Mouse (Mus musculus): Measurements from ENCODE around the gene Zbtb24.
A peak's percentile ranks its signal among the peaks of the same experiment; 100 is the strongest.

Gene Zbtb24

DNA sequence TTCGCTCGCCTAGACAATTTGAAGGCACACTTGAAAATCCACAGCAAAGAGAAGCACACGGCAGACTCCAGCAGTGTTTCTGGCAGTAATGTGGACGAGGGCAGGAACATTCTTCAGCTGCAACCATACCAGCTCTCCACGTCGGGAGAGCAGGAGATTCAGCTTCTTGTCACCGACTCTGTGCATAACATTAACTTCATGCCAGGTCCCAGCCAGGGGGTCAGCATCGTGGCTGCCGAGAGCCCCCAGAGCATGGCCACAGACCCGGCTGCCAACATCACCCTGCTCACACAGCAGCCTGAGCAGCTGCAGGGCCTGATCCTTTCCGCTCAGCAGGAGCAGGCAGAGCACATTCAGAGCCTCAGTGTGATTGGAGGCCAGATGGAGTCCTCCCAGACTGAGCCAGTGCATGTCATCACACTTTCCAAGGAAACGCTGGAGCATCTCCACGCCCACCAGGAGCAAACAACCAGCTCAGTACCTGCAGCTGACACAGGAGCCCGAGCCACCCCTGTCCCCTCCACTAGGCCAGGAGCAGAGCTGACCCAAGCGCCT lies 14.3 kb downstream of the Zbtb24 start:
- no peak for DNase-seq (ENCODE audit: low read depth, low spot score)

DNA sequence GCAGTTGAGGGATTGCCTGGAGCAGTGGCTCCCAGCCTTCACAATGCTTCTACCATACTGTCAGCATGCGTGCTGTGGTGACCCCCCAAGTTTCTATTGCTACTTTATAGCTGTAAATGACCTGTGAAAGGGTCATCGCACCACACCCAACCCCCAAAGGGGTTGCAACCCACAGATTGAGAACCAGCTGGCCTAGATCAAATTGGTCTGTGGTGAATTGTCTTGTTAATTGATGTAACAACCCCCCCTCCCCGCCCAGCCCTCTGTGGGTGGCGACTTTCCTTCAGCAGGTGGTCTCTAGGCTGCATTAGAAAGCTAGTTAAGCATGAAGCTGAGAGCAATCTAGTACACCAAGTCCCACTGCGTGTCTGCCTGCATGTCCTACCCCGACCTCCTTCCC lies 17.1 kb downstream of the Zbtb24 start:
- DNase-seq (ENCODE audit: low read depth, low spot score), result no peak

DNA sequence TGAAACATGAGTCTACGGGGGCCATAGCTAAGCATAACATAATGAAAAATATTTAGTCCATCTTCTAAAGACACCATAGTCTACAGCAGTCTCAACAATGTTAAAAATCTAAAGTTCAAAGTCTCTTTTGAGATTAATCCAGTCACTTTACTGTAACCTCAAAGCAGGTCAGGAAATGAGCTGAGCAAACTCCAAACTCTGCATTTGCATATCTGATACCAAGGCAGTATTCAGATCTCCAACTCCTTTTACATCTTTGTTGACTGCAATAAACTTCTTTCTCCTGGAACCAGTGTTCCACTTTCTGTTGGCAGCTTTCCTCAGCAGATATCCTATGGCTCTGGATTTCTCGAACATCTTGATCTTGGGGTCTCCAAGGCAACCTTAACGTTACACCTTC lies 20.5 kb downstream of the Zbtb24 start:
- no peak for DNase-seq (ENCODE audit: low read depth, low spot score)

DNA sequence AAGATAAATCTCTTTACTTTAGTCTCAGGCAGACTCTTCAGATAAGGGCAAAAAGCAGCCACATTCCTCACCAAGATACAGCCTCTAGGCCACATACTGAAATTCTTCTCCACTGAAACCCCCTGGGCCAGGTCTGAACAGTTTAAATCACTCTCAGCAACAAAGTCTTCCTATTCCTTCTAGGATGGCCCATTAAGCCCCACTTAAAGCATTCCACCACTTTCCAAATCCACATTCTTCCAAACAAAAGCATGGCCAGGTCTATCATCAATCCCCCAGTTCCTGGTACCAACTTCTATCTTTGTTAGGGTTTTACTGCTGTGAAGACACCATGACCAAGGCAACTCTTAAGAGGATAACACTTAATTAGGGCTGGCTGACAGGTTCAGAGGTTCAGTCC lies 22.4 kb downstream of the Zbtb24 start:
- no peak for DNase-seq (ENCODE audit: low read depth, low spot score)

DNA sequence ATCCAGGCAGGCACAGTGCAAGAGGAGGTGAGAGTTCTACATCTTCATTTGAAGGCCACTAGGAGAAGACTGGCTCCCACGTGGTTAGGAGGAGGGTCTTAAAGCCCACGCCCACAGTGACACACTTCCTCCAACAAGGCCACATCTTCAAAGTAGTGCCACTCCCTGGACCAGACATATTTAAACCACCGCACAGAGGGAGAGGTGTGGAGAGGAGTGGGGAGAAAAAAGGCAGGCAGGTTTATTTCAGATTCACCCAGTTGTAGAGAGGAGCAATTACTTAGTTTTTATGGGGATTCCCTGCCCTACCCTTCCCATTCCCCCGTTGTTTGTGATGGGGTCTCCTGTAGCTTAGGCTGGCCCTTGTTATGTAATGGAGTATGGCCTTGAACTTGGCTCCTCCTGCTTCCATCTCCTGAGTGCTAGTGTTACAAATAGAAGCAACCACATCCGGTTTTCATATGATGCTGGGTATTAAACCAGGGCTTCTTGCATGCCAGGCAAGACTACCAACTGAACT lies 22.8 kb downstream of the Zbtb24 start:
- DNase-seq (ENCODE audit: low read depth, low spot score), result no peak

DNA sequence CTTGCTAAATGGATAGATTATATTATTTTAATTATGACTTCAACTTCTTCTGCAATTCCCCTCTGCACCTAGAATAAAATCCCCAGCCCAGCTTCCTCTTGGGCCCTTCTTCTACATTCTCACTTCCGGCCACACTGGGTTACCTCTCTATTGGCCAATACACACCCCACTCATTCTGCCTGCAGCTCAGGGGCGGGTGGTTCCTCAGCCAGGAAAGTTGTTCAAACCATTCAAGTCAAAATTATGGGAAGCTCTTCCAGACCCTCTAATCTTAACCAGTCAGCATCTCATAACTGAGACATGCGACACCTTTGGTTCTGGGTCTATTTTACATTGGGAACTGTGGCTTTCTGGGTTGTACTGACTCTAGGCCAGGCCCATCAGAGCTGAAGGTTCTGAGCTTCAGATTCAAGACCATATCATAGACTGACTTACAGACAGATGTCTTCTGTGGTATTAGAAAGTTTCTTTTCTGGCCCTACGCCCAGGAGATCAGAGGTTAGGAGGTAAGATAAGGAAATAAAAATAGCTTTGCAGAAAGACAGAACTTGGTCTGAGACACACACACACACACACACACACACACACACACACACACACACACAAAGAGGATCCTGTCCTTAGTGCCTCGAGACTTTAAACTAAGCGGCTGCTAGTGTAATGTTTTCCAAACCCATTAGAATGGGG lies 23.7 kb downstream of the Zbtb24 start:
- DNase-seq (ENCODE audit: low read depth, low spot score), result no peak

DNA sequence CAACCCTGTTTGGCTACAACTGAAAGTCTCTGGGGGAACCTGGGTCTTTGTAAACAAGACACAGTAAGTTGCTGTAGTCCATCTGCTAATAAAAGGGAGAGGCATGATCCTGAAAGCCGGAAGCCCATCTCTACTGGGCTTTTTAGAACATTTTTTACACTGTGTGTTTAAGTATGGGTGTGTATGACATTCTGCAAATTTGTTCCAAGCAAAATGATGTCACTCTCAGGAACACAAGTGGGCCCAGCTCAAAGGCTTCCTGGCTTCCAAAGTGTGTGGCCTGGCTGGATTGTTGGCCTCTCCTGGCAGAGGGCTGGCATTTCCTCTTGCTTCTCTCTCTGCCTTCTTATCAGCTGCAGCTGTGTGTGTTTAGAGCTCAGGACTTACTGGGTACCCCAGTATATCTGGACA lies 24.8 kb downstream of the Zbtb24 start:
- DNase-seq (ENCODE audit: low read depth, low spot score), result no peak

DNA sequence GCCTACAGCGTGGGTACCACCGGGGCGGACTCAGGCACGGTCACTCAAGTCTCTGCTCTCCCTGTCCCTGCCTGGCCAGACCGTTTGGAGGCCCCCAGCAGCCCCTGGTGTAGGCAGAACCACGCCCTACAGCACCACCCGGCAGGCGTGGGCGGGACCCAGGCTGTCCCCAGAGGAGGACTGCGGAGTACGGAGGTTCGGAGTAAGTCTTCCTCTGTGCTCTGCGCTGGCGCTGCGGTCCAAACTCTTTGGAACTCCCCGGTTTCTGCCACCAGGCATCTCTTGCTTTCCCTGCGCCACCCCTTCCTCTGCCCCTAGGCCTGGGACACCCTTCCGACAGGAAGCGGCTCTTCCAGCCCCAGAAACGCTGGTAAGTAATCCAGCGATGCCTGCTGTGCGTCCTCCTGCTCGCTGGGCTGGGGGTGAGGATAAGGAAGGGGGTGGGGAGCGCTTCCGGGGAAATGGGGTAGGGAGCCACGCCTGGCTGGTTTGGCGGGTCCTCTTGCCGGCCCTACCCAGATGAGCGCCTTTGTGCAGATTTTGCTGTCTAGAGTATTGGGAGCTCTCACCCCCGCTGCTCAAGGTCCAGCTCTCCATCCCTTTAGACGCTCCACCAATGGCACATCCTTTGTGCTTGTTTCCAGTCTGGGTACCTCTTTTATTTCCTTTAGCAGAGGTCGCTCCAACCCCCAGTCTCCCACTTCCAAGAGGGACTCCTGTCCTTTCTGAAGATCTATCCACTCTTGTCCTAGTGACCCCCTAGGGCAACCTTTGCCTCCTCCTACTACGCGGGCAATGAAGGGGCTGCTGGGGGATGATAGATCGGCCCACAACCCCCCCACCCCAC lies 26.2 kb downstream of the Zbtb24 start, which contains the start of gene Mical1:
Gene Mical1 (plus strand): TSS at position 144 of the 847 bp plus-strand sequence.
- DNase-seq (ENCODE audit: low read depth, low spot score), result no peak

DNA sequence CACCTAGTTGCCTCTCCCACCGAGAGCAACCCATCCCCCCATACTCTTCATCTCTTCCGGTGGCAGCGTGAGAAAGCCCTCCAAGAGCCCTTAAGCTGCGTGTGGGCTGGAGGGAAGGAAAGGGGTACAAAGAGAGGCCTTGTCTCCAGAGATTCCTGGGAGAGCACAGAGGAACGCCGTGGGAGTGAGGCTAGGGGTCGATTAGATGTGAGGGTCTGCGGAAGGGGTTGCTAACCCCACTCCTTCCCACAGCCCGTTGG lies 26.8 kb downstream of the Zbtb24 start:
- DNase-seq (ENCODE audit: low read depth, low spot score), result no peak

DNA sequence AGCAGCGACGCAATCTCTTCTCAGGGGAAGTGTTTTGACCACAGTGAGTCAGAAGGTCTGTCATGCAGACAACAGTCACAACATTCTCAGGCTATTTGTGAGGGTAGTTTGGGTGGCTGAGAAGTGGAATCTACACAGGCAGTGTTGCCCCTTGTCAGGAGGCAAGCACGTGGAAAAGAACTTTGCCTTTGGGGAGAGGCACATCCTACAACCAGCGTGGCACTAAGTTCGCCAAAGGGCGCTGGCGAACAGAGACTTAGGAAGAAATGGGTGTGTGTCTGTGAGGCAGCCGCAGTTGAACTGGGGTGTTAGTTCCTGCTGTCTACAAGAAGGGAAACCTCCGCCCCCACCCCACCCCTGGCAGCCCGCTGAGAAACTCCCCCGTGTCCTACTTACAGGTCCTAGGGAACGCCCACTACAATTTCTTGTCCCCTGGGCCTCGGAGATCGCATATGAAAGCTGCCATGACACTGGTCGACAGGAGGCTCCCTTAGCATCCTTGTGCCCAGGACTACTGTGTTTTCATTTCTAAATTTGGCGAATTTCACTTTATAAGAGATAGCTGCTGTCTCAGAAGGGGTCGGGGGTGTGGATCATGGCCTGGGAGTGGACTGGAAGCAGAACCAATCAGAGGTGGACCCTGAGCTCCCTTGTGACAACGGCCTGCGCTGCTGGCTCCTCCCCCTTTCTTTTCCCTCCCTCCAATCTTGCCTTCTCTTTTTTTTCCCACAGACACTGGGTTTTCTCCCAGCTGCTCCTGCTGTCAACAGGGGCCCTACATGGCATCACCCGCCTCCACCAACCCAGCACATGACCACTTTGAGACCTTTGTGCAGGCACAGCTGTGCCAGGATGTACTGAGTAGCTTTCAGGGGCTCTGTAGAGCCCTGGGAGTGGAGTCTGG lies 27.3 kb downstream of the Zbtb24 start:
- DNase-seq (ENCODE audit: low read depth, low spot score), result no peak

DNA sequence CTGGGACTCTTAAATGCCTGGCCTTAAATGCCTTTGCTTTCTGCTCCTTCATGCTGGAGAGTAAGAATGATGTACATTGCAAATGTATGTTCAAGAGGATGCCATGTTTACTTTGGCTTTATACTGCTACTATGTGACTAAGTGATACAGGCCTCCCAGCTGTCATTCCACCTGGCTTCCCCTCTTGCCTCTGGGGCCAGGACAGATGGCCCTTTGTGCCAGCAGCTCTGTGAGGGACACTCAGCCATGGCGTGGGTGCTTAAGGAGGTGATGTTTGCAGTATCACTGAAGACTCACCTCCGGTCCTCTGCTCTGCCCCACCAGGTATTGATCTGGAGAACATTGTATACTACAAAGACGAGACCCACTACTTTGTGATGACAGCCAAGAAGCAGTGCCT lies 29.8 kb downstream of the Zbtb24 start:
- no peak for DNase-seq (ENCODE audit: low read depth, low spot score)

DNA sequence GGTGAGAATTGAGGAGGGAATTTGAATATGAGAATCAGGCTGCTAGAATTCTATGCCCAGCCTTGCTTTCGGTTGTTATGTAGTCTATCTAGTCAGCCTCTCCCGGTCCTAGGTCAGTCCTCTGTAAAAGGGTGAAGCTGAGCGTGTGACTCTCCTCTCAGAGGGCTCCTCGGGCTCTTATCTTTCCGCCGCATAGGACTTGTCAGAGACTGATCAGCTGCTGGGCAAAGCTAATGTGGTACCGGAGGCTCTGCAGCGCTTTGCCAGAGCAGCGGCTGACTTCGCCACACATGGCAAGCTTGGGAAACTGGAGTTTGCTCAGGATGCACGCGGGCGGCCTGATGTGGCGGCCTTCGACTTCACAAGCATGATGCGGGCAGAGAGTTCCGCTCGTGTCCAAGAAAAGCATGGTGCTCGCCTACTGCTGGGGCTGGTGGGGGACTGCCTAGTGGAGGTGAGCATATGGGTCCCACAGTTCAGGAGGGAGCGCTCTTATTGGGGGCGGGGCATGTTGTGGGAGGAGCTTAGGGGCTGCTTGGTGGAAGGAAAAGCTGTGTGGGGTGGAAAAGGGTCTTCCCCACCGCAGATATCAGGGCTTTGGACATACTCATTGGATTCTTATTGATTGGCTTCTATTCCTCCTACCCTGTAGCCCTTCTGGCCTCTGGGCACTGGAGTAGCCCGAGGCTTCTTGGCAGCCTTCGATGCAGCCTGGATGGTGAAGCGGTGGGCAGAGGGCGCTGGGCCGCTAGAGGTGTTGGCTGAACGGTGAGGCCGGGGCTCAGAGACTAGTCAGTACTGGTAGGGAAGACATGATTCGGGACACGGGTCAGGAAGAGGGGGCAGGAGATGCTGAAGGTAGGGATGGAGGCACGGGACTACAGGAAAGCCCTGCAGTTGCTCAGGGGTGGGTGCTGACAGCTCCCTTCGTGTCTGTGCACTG lies 31.0 kb downstream of the Zbtb24 start:
- DNase-seq (ENCODE audit: low read depth, low spot score), result no peak

DNA sequence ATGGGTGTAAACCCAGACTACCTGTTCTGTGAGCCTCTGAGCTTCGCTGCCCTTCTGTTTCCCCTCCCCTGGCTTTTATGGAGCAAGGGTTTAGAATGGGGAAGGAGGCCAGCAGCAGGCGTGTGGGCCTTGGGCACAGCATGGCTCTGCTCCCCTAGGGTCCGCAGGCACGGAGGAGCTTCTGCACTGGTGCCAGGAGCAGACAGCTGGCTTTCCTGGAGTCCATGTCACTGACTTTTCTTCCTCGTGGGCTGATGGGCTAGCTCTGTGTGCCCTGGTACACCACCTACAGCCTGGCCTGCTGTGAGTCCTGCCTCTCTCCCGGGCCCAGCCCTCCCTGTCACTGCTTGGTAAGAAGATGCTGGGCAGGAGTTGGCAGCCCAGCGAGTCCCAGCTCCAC lies 32.3 kb downstream of the Zbtb24 start:
- DNase-seq (ENCODE audit: low read depth, low spot score), result no peak

DNA sequence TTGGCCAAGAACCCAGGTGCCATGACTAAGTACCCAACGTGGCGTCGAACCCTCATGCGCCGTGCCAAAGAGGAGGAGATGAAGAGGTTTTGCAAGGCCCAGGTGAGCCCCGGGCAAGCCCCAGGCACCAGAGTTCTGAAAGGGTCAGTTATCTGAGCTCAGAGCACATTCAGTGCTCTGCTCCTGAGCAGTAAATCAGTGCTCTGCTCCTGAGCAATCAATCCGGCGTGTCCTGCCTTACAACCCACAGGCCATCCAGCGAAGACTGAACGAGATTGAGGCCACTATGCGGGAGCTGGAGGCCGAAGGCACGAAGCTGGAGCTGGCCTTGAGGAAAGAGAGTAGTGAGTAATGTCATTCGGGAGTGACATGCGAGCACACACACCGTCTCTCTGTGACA lies 35.6 kb downstream of the Zbtb24 start:
- no peak for DNase-seq (ENCODE audit: low read depth, low spot score)

DNA sequence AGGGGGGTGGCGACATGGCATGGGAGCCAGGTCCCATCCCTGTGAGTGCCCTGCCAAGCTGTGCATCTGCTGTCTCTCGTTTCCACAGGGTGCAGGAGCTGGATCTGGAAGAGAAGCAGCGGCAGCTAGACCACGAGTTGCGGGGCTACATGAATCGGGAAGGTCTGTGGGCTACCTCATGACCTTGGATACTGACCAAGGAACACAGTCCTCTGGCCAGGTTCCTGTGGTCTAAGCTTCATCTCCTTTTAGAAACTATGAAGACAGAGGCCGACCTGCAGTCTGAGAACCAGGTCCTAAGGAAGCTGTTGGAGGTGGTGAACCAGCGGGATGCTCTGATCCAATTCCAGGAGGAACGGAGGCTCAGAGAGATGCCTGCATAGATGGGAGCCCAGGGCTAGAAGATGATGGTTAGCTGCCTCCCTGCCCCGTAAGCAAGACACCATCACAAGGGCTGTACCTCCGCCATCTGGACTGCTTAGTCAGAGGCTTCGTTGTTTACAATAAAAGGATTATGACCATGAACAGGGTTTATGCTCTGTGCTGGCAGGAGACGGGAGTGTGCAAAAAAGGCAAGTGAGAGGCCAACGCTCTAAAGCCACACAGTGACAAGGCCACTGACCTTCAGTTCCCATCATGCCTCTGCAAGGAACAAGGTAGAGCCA lies 36.5 kb downstream of the Zbtb24 start:
- no peak for DNase-seq (ENCODE audit: low read depth, low spot score)

DNA sequence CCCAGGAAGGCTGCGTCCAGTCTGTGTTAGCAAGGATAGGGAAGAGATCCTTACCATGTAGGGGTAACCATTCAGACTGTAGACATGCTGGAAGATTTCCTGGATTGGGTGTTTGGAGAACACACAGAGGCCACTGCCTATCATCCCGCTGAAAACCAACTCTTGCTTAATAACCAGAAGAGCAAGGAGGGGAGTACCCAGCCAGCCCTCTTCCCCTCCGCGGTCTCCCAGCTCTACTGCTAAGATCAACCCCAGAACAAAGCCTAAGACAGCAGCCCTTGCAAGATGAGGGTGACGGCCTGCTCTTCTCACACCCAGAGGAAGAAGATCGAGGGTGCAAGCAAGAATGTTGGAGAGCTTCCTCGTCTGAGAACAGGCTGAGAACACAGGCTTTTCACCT lies 38.7 kb downstream of the Zbtb24 start:
- no peak for DNase-seq (ENCODE audit: low read depth, low spot score)

DNA sequence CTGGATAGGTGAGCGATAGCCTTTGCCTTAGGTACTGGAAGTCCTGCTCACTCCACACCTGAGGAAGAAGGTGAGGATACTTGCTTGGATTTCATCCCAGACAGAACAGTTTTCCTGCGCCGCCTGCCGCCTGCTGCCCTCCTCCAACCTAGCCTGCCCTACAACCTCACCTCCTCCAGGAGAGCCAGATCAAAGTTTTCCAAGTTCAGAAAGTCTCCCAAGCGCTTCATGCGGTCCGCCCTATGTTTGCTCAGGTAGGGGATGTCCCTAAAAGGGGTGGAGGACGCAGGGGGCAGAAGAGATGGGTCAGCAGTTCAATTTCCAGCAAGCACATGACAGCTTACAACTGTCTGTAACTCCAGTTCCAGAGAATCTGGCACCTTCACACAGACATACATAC lies 39.1 kb downstream of the Zbtb24 start:
- DNase-seq (ENCODE audit: low read depth, low spot score), result no peak

DNA sequence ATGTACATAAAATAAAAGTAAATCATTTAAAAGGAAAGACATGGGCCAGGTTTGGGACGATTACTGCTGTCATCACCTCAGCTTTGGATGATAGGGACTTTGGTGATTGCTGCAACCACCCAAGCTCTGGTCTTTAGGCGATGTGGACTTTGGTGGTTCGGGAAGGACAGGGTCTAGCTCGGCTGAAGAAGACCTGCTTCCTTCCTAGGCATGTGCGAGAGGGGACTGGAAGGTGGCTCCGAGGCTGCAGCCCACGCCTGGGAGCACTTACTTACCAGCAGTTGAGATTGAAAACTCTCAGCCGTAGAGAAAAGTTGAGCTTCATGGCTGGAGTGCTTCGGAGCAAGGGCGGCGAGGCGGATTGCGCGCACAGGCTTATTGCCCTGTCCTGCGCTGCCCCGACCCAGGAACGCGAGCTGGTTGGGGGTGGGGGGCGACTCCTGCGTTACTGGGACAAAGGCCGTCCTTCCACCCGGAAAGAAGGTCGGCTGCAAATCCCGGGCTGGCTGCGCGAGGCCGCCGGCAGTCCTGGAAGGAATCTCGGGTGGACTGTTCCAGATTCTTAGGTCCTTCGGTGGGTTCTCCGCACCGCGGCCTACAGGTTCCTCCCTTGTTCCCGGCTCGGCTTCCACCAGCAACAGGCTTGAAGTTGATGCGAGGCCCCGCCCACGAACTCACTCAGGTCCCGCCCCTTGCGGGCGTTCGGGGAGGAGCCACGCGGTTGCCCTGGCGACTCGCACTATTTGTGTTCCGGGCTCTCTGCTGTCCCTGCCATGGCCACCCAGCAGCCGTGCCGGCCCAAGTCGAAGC lies 39.7 kb downstream of the Zbtb24 start, which contains the start of the genes Smpd2 and Ppil6:
Gene Smpd2 (minus strand): TSS at position 662 of the 810 bp plus-strand sequence.
Gene Ppil6 (plus strand): TSS at position 732 of the 810 bp plus-strand sequence.
- peak; percentile 83 for DNase-seq (ENCODE audit: low read depth, low spot score)

DNA sequence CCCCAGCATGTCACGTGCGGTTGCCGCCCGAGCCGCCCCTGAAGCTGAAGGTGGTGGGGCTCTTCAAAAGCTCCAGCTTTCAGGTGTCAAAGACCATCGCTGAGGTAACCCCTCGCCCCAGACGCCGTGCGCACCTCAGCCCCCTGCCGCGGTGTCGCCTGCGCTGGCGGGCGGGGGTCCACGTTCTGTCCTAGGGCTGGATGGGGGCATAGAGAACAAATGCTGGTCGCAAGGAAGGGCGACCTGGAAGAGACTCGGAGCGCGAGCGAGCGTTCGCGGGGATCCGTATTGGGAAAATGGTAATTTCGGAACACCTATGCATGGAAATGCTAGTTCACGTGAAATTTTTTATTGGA lies 40.3 kb downstream of the Zbtb24 start:
- DNase-seq (ENCODE audit: low read depth, low spot score), result no peak

Measured in brain, embryonic 18.5 days (tissue).